Mouse (Mus musculus) limb, embryonic 15.5 days (tissue): ENCODE measurements around the gene 2810006K23Rik. TPM values are rescaled to one million over a fixed set of nuclear protein-coding genes. Genes with fewer than 3 reads are reported as not detected.
"Not testable (repeated sequence)": the region's sequence is repeated elsewhere in the genome, so short reads cannot be mapped to it uniquely, and the experiment has no call there.

Experiments
- ATAC-seq: fragments of 200-750 bp; cut with Nextera tagmentation; 2 replicates; pipeline ENCODE4 v1.8.0; 2017; ENCODE audit warnings: low read depth, moderate TSS enrichment; ENCODE audit not compliant: insufficient number of reproducible peaks, low FRiP score, low TSS enrichment
- H3K27ac ChIP-seq: fragments of 300-500 bp; sonication (generic); 2 replicates; pipeline ENCODE4 v1.5.1; 2015; ENCODE audit warnings: moderate library complexity, mild to moderate bottlenecking, inconsistent platforms
- H3K27me3 ChIP-seq: fragments of 300-500 bp; sonication (generic); 2 replicates; pipeline ENCODE4 v1.6.1; 2015; ENCODE audit warnings: inconsistent platforms
- H3K36me3 ChIP-seq: fragments of 300-500 bp; sonication (generic); 2 replicates; pipeline ENCODE4 v1.6.1; 2015; ENCODE audit warnings: inconsistent platforms
- H3K4me1 ChIP-seq: fragments of 300-500 bp; sonication (generic); 2 replicates; pipeline ENCODE4 v1.6.1; 2015; ENCODE audit warnings: inconsistent platforms
- H3K4me2 ChIP-seq: fragments of 300-500 bp; sonication (generic); 2 replicates; pipeline ENCODE4 v1.6.1; 2015; ENCODE audit warnings: mild to moderate bottlenecking, inconsistent platforms
- H3K4me3 ChIP-seq: fragments of 300-500 bp; sonication (generic); 2 replicates; pipeline ENCODE4 v1.5.1; 2015; ENCODE audit warnings: mild to moderate bottlenecking, inconsistent platforms
- H3K9ac ChIP-seq: fragments of 300-500 bp; sonication (generic); 2 replicates; pipeline ENCODE4 v1.6.1; 2015; ENCODE audit warnings: inconsistent platforms
- H3K9me3 ChIP-seq: fragments of 300-500 bp; sonication (generic); 2 replicates; pipeline ENCODE4 v1.6.1; 2016; ENCODE audit warnings: inconsistent platforms
- WGBS: fragments of 180-500 bp; shearing (Covaris S2); methylation state at CpG from one replicate; pipeline ENCODE4 v1.1.7; 2015; 5-methylcytosine and 5-hydroxymethylcytosine counted together
- polyA plus RNA-seq: library from polyadenylated mRNA; unstranded; fragments of >200 nt; fragmentation: Nextera tagmentation; extraction: Ambion mirVana; gene quantifications from 2 replicates; pipeline ENCODE4 v1.2.1, GENCODE M21; 2015

The 2810006K23Rik gene
- polyA plus RNA-seq, 1 experiment from 2014 or later, result 15.2 TPM

DNA sequence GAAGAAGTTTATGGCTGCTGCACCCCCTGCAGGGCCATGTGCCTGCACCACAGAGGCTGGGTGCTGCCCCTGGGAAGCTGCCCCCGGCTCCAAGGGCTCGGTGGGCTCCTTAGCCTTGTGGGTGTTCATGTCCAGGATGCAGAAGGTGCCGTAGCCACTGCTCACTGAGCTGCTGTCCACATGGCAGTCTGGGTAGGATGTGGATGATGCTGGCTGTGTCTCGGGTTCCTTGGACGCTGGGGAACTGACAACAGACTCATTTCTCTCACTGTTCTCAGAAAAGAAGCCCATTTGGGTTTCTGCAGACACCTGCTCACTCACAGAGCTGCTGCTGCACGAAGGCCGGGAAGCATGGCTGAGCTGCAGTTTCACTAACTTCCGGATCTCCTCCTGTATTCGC lies 12.4 kb upstream of the 2810006K23Rik start:
- ATAC-seq, result no peak
- Histone ChIP-seq H3K9ac (no peak overlapping the region), H3K27ac (no peak overlapping the region), H3K4me1 (no peaks in the 10 kb centered on the region), H3K27me3 (no peaks in the 10 kb centered on the region), H3K4me3 (no peak overlapping the region), H3K9me3 (no peaks in the 10 kb centered on the region), H3K4me2 (no peak overlapping the region), H3K36me3 (peaks cover 57% of the 10 kb centered on the region)
- 90% methylated on average over 9 of the region's 9 CpGs for WGBS

DNA sequence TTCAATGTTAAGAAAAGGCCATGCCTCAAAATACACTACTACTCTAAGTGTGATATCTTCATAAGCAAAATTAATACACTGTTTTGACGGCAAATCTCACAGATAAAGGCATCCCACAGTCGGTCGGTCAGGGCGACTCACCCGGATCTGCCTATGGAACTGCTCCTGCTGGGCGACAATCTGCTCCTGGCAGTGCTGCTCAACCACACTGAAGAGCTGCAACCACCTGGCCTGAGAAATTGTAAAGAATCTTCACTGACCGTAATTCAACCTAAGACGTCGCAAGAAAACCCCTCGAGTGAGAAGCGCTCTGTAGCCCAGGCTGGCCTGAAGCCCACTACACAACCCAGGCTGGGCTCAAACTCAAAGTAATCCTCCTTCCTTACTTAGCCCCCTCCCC lies 11.9 kb upstream of the 2810006K23Rik start:
- Histone ChIP-seq H3K9ac (no peak overlapping the region), H3K27me3 (no peaks in the 10 kb centered on the region), H3K4me1 (no peaks in the 10 kb centered on the region), H3K4me3 (no peak overlapping the region), H3K36me3 (peaks cover 57% of the 10 kb centered on the region), H3K4me2 (no peak overlapping the region), H3K9me3 (no peaks in the 10 kb centered on the region), H3K27ac (no peak overlapping the region)
- ATAC-seq, result no peak
- WGBS, result 92% methylated on average over 11 of the region's 11 CpGs

DNA sequence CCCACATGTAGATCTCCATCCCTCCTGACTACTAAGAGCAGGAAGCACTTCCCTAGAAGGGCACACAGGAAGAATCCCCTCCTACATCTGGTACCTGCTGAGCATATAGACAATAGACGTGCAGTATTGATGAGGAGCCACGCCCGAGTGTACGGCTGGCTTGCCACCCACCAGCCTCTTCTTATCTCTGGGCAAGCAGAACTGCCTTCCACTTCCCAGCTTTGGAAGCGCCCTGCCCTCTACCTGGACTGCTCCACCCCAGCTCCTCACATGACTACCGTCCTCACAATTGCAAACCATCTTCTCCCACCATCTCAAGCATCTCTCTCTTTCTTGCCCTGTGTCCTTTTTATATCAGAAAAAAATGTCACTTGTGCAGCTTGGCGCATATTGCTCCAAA lies 10.2 kb upstream of the 2810006K23Rik start:
- no peaks in the 10 kb centered on the region for H3K9me3 ChIP-seq
- WGBS, result 94% methylated on average over 7 of the region's 7 CpGs
- H3K9ac ChIP-seq, result no peak overlapping the region
- ATAC-seq, result no peak
- no peak overlapping the region for H3K4me3 ChIP-seq
- H3K27ac ChIP-seq, result no peak overlapping the region
- peaks cover 49% of the 10 kb centered on the region for H3K36me3 ChIP-seq
- no peak overlapping the region for H3K4me2 ChIP-seq
- H3K27me3 ChIP-seq, result no peaks in the 10 kb centered on the region
- H3K4me1 ChIP-seq, result no peaks in the 10 kb centered on the region

DNA sequence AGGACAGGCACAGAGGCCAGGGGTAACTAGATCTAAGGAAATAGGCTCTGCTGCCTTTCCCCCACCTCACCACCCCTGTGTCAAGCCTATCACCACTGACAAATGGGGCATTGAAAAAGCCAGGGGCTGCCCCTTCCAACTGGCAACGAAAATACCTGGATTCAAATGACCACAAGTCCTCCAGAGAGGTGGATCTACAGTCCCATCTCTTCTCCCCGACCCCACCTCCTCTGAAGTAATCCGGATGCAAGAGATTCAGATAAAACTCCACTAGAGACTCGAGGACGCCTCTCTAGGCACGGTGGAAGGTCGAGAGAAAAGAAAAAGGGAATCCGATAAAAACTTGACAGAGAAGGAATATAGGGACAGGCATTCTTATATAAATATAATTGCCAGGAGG lies 1.1 kb upstream of the 2810006K23Rik start:
- H3K4me3 ChIP-seq, result peak overlapping the region; percentile 75
- peak overlapping the region; percentile 97; the same call in 1 of the 2 replicates for H3K27ac ChIP-seq
- peak overlapping the region; percentile 66 for H3K4me2 ChIP-seq
- peaks cover 17% of the 10 kb centered on the region for H3K4me1 ChIP-seq
- 2% methylated on average over 8 of the region's 8 CpGs for WGBS
- peak overlapping the region; percentile 67 for H3K9ac ChIP-seq
- no peak for ATAC-seq
- peaks cover 8% of the 10 kb centered on the region for H3K36me3 ChIP-seq
- H3K27me3 ChIP-seq, result no peaks in the 10 kb centered on the region
- H3K9me3 ChIP-seq, result no peaks in the 10 kb centered on the region

DNA sequence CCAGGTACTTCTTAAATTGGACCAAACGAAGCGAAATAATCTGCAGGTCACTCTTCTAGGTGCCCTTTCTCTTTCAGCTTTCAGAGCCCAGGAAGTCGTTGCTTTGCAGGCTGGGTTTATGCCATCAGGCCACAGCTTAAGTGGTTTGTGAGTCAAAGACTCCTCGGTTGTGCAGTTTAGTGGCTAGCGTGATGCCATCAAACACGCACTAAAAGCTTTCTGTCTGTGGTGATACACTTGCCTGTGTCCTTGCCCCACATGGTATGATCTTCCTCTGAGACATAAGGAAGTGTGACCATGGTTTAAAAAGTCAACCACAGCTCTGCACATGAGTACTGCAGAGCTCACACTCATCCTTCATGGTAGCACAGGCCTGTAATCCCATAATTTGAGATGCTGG lies 2.2 kb downstream of the 2810006K23Rik start:
- no peak overlapping the region for H3K4me3 ChIP-seq
- no peak for ATAC-seq
- 78% methylated on average over 6 of the region's 6 CpGs for WGBS
- no peak overlapping the region for H3K4me2 ChIP-seq
- H3K27ac ChIP-seq, result no peak overlapping the region
- H3K27me3 ChIP-seq, result no peaks in the 10 kb centered on the region
- H3K4me1 ChIP-seq, result peaks cover 17% of the 10 kb centered on the region
- no peak overlapping the region for H3K9ac ChIP-seq
- no peaks in the 10 kb centered on the region for H3K9me3 ChIP-seq
- H3K36me3 ChIP-seq, result no peaks in the 10 kb centered on the region

DNA sequence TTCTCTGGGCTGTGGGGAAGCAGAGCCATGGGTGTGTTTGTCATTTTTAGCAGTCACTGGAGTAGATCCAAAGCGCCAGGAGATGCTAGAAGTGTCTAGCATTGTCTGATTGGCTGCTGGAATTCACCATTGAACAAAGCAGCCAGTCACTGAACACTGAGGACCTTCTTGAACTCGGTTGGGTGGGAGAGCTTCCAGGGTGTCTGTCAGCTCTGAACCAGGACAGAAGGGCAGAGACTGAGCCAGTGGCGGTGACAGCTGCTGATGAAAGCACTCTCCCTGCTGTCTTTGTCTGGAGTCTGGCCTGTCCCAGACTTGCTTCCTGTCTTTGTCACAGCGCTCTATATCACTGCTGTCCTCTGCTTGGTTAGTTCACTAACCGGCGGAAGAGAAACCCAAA lies 6.5 kb downstream of the 2810006K23Rik start:
- 0 out of 2 replicates have a peak overlapping the region, but pooled peaks have one; percentile 14 for H3K27ac ChIP-seq
- H3K4me1 ChIP-seq, result peaks cover 20% of the 10 kb centered on the region
- no peaks in the 10 kb centered on the region for H3K27me3 ChIP-seq
- no peak overlapping the region for H3K4me3 ChIP-seq
- no peak overlapping the region for H3K4me2 ChIP-seq
- H3K9ac ChIP-seq, result no peak overlapping the region
- 53% methylated on average over 6 of the region's 6 CpGs for WGBS
- H3K9me3 ChIP-seq, result no peaks in the 10 kb centered on the region
- no peaks in the 10 kb centered on the region for H3K36me3 ChIP-seq
- no peak for ATAC-seq

DNA sequence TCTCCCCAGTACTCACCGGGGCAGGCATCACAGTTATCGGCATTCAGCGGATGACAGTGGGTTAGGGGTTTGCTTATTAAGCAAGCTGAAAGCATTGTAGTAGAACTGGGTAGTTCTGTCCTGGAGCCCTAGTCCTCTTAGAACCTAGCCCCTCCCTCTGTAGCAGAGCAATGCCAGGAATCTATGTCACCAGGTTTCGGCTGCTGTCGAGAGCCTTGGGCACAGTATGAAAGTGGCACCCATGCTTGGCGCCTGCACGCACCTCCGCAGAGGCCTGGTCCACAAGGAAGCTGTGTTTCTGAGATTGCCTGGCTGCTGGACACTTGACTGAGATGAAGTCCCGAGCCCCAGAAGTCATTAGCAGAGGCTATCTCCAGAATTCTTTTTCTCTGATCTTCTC lies 9.2 kb downstream of the 2810006K23Rik start:
- Histone ChIP-seq H3K4me1 (peaks cover 26% of the 10 kb centered on the region), H3K36me3 (no peaks in the 10 kb centered on the region), H3K9me3 (no peaks in the 10 kb centered on the region), H3K4me3 (no peak overlapping the region), H3K4me2 (no peak overlapping the region), H3K27ac (no peak overlapping the region), H3K9ac (no peak overlapping the region), H3K27me3 (no peaks in the 10 kb centered on the region)
- whole genome bisulfite sequencing, result 87% methylated on average over 9 of the region's 9 CpGs
- ATAC-seq, result no peak

DNA sequence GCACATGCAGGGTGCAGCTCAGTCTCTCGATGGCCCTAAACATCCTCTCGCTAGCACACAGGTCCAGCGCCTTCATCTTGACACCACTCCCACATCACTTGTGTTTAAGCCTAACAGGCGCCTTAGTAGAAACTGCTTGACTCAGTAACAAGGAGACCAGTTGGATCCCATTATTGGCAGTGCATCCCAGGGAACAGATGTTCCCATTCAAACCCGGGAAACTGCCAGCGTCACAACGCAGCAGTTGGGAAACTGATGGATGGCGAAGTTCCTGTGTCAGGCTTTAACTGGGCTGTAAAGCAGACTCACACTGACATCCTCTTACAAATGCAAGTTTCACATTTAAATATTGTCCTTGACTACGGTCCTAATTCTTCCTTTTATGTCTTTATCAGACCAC lies 10.0 kb downstream of the 2810006K23Rik start:
- Histone ChIP-seq H3K4me1 (peaks cover 26% of the 10 kb centered on the region), H3K36me3 (no peaks in the 10 kb centered on the region; the same call in 1 of the 2 replicates), H3K27ac (no peak overlapping the region), H3K9ac (no peak overlapping the region), H3K9me3 (no peaks in the 10 kb centered on the region), H3K4me3 (no peak overlapping the region), H3K27me3 (no peaks in the 10 kb centered on the region), H3K4me2 (no peak overlapping the region)
- ATAC-seq, result no peak
- 36% methylated on average over 9 of the region's 9 CpGs for WGBS

DNA sequence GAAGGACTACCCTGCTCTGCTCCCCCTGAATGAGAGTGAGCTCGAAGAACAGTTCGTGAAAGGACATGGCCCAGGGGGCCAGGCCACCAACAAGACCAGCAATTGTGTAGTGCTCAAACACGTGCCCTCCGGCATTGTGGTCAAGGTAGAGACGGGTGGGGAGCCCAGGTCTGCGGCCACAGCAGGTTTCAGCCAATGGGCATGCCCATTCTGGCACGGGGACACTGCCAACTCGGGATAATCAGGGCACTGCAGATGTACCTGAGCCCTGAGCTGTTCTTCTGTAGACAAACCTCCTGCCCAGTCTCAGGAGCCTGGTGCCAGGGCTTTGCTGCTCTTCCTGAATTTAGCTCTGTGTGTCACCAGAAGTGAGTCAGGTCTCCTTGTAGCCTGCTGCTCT lies 10.9 kb downstream of the 2810006K23Rik start:
- Histone ChIP-seq H3K27ac (peak overlapping the region; percentile 75), H3K9me3 (no peaks in the 10 kb centered on the region), H3K27me3 (no peaks in the 10 kb centered on the region), H3K4me1 (peaks cover 26% of the 10 kb centered on the region), H3K4me3 (no peak overlapping the region), H3K4me2 (no peak overlapping the region), H3K36me3 (peaks cover 4% of the 10 kb centered on the region; the same call in 1 of the 2 replicates), H3K9ac (no peak overlapping the region)
- no peak for ATAC-seq
- WGBS, result 77% methylated on average over 8 of the region's 8 CpGs

DNA sequence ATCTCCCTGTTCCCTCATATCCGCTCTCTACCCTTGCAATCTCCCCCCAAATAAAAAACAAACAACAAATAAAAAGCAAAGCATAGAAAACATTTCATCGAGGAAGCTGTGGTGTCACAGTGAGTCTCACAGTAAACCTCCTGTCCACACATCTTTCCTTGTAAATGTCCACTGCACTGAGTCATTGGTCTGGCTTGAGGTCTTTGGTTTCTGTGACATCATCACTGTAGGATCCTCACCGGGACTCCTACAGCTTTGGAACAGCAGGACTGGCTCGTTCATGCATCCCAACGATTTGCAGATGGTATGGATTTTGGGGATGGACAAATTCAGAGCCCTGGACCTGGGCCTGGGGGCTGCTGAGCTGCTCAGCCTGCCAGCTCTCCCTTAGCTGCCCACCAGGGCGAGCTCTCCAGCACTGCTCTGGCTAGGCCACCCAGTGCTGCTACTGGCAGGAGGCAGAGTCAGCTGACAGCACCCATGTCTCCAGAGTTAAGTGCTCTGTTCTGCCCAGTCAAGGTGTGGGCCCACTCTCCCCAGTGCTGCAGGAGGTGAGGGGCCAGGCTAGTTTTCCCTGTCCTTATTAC lies 14.0 kb downstream of the 2810006K23Rik start:
- not testable (repeated sequence) for ATAC-seq, H3K9ac ChIP-seq, H3K27ac ChIP-seq, H3K27me3 ChIP-seq, H3K4me3 ChIP-seq, H3K4me2 ChIP-seq, H3K9me3 ChIP-seq
- peaks cover 26% of the 10 kb centered on the region for H3K4me1 ChIP-seq
- WGBS, result 55% methylated on average over 6 of the region's 6 CpGs
- peaks cover 26% of the 10 kb centered on the region for H3K36me3 ChIP-seq

DNA sequence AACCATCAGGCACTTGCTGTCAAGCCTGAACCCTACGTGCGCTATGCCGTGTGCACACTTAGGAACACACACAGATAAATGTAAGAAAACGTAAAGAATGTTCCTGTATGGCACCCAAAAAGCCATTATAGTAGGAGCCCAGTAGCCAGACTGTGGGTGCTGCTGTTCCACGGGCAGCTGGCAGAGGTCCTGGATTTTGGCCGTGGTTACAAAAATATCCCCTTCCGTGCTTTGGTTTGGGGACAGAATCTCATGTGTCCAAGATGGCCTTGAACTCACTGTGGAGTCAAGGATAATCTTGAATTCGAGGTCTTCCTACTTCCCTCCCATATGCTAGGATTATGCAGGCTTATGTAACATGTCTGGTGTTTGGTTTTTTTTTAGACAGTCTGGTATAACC lies 15.0 kb downstream of the 2810006K23Rik start:
- H3K4me3 ChIP-seq, result no peak overlapping the region
- H3K9me3 ChIP-seq, result no peaks in the 10 kb centered on the region
- no peak for ATAC-seq
- no peak overlapping the region for H3K4me2 ChIP-seq
- H3K27ac ChIP-seq, result no peak overlapping the region
- 73% methylated on average over 8 of the region's 8 CpGs for WGBS
- peaks cover 29% of the 10 kb centered on the region for H3K36me3 ChIP-seq
- peaks cover 21% of the 10 kb centered on the region for H3K4me1 ChIP-seq
- no peaks in the 10 kb centered on the region for H3K27me3 ChIP-seq
- no peak overlapping the region for H3K9ac ChIP-seq

DNA sequence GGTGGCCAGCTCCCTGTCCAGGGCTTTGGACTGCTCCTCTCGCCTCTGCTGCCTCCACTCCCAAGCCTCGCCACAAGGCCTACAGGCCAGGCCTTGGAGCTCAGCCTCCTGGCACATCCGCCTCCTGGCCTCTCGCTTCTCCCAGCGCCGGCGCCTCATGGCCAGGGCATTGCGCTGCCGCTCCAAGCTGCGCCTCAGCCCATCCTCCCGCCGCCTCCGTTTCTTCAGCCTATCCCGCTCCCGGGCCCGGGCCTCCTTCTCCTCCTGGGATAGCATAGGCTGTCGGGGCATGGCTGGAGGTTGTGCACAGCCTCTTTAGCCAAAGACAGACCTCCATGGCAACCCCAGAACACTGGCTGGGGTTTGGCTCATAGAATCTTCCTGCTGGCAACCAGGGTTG lies 21.3 kb downstream of the 2810006K23Rik start:
- no peak for ATAC-seq
- no peaks in the 10 kb centered on the region for H3K9me3 ChIP-seq
- H3K4me1 ChIP-seq, result peaks cover 25% of the 10 kb centered on the region
- H3K4me3 ChIP-seq, result no peak overlapping the region
- peak overlapping the region; percentile 47; the same call in 1 of the 2 replicates for H3K27ac ChIP-seq
- no peak overlapping the region for H3K9ac ChIP-seq
- no peak overlapping the region for H3K4me2 ChIP-seq
- 93% methylated on average over 17 of the region's 17 CpGs for WGBS
- no peaks in the 10 kb centered on the region for H3K27me3 ChIP-seq
- peaks cover 42% of the 10 kb centered on the region for H3K36me3 ChIP-seq

DNA sequence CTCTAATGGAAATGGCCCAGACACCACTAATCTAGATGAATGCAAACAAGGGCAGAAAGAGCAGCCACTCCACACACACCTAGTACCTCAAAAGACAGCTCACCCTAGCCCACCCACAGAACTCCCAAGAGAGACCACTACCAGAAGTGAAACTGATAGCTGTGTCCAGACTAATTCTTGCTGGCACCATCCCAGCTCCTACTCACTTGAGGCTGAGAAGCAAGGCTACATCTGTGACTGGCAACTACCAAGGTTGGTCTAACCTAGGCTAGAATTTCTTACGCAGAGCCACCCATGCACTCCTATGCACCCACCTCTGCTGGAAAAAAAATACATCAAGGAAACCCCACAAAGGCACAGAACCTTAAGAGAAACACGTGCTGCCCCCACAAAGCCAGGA lies 22.5 kb downstream of the 2810006K23Rik start:
- no peaks in the 10 kb centered on the region for H3K27me3 ChIP-seq
- no peaks in the 10 kb centered on the region for H3K9me3 ChIP-seq
- no peak overlapping the region for H3K9ac ChIP-seq
- WGBS, result 72% methylated on average over 2 of the region's 2 CpGs
- peaks cover 28% of the 10 kb centered on the region for H3K4me1 ChIP-seq
- no peak for ATAC-seq
- H3K4me2 ChIP-seq, result peak overlapping the region; percentile 76; the same call in 1 of the 2 replicates
- H3K4me3 ChIP-seq, result no peak overlapping the region
- H3K36me3 ChIP-seq, result peaks cover 33% of the 10 kb centered on the region
- H3K27ac ChIP-seq, result peak overlapping the region; percentile 98
